Mouse (Mus musculus) liver, embryonic 13.5 days (tissue): ENCODE results near the gene Hist1h2bg. TPM values are rescaled to one million over a fixed set of nuclear protein-coding genes. Genes with fewer than 3 reads are reported as not detected.
"Not testable (repeated sequence)": the region's sequence is repeated elsewhere in the genome, so short reads cannot be mapped to it uniquely, and the experiment has no call there.

Experiments used
- ATAC-seq: fragments of 200-750 bp; cut with Nextera tagmentation; 2 replicates; pipeline ENCODE4 v1.8.0; 2017; ENCODE audit warnings: low read depth, mild to moderate bottlenecking, moderate number of reproducible peaks, moderate library complexity
- DNase-seq: peaks from one replicate; pipeline ENCODE4 v3.0.0; 2022
- H3K27ac ChIP-seq: fragments of 300-500 bp; sonication (generic); 2 replicates; pipeline ENCODE4 v1.5.1; 2015; ENCODE audit warnings: moderate library complexity, mild to moderate bottlenecking, inconsistent platforms
- H3K27me3 ChIP-seq: fragments of 300-500 bp; sonication (generic); 2 replicates; pipeline ENCODE4 v1.6.1; 2015; ENCODE audit warnings: mild to moderate bottlenecking, inconsistent platforms
- H3K36me3 ChIP-seq: fragments of 300-500 bp; sonication (generic); 2 replicates; pipeline ENCODE4 v1.6.1; 2015; ENCODE audit warnings: mild to moderate bottlenecking, inconsistent platforms
- H3K4me1 ChIP-seq: fragments of 300-500 bp; sonication (generic); replicated peaks from 2 replicates; pipeline ENCODE4 v1.6.1; 2015; ENCODE audit warnings: inconsistent platforms
- H3K4me2 ChIP-seq: fragments of 300-500 bp; sonication (generic); 2 replicates; pipeline ENCODE4 v1.6.1; 2015; ENCODE audit warnings: inconsistent platforms, mild to moderate bottlenecking, moderate library complexity
- H3K4me3 ChIP-seq: fragments of 300-500 bp; sonication (generic); replicated peaks from 2 replicates; pipeline ENCODE4 v1.5.1; 2015; ENCODE audit warnings: mild to moderate bottlenecking, inconsistent platforms
- H3K9ac ChIP-seq: fragments of 300-500 bp; sonication (generic); 2 replicates; pipeline ENCODE4 v1.6.1; 2015; ENCODE audit warnings: mild to moderate bottlenecking, inconsistent platforms
- H3K9me3 ChIP-seq: fragments of 300-500 bp; sonication (generic); replicated peaks from 2 replicates; pipeline ENCODE4 v1.6.1; 2016; ENCODE audit warnings: inconsistent platforms
- WGBS: fragments of 180-500 bp; shearing (Covaris S2); methylation state at CpG from one replicate; pipeline ENCODE4 v1.1.7; 2015; ENCODE audit not compliant: insufficient replicate concordance; 5-methylcytosine and 5-hydroxymethylcytosine counted together
- polyA plus RNA-seq: library from polyadenylated mRNA; unstranded; fragments of >200 nt; fragmentation: Nextera tagmentation; extraction: Ambion mirVana; gene quantifications from 2 replicates; pipeline ENCODE4 v1.2.1, GENCODE M21; 2015

The Hist1h2bg gene
- polyA plus RNA-seq, 1 experiment from 2014 or later = 14.1 TPM

GRCm38 (mm10) chr13:23572218-23573033 is 1.2 kb downstream of the Hist1h2bg start:
- Histone ChIP-seq H3K9ac (peak overlapping the region; percentile 92), H3K4me2 (peak overlapping the region; percentile 81), H3K4me3 (peak overlapping the region; percentile 64), H3K4me1 (peaks cover 42% of the 10 kb centered on the region), H3K36me3 (no peaks in the 10 kb centered on the region), H3K27me3 (no peaks in the 10 kb centered on the region), H3K27ac (peak overlapping the region; percentile 96), H3K9me3 (no peaks in the 10 kb centered on the region)
- 30% methylated on average over 2 of the region's 2 CpGs for WGBS
- ATAC-seq (no peak), DNase-seq (no peak)

DNA sequence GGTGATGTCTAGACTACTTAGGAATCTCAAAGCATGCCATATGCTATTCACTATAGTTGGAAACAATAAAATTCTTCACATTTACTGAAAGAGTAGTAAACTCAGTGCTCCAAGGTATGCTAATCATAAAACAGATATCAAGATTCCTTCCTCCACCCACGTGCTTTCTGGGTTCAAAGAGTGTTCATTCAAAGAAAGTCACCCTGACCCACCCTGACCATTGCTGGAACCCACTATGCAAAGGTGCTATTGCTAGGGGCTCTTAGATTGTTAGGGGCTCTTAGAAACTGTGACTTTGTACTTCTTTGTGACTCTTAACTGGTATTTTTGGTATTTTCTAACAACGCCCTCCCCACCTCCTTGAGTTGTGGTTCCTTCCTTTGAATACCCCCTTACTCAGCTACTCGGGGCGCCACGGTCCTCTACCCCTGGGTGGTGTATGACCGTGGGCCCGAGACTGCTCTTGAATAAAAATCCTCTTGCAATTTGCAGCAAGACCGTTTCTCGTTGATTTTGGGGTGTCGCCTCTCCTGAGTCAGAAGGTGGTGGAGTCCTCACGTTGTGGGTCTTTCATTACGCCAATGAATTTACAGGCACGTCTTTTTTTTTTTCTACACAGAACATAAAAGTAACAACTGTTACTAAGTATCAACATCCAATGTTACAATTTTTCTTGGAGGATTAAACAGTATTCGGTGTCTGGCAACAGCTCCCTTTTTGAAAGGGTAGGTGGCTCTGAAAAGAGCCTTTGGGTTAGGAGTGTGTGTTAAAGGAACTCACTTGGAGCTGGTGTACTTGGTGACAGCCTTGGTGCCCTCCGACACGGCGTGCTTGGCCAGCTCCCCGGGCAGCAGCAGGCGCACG is 2.1 kb downstream of the Hist1h2bg start:
- peak overlapping the region; percentile 96 for H3K27ac ChIP-seq
- H3K4me2 ChIP-seq = peak overlapping the region; percentile 81
- not testable (repeated sequence) for H3K36me3 ChIP-seq, DNase-seq, H3K9me3 ChIP-seq, H3K27me3 ChIP-seq, ATAC-seq
- H3K4me1 ChIP-seq = peaks cover 42% of the 10 kb centered on the region
- peak overlapping the region; percentile 64 for H3K4me3 ChIP-seq
- peak overlapping the region; percentile 92 for H3K9ac ChIP-seq
- 5% methylated on average over 20 of the region's 20 CpGs for WGBS

DNA sequence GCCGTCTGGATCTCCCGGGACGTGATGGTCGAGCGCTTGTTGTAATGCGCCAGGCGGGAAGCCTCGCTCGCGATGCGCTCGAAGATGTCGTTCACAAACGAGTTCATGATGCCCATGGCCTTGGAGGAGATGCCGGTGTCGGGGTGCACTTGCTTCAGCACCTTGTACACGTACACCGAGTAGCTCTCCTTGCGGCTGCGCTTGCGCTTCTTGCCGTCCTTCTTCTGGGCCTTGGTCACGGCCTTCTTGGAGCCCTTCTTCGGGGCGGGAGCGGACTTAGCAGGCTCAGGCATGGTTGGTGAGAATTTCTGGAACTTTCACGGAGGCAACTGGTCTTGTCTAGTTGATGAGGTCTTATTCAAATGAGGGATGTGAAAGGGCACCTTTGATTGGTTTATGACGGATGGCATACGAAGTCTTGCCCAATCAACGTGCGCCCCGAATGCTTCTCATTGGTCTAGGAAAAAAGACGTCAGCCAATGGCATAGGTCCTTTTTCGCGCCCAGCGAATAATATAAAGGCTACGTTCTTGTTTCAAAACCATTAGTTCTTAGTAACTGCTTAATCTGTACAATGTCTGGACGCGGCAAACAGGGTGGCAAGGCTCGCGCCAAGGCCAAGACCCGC is 2.8 kb downstream of the Hist1h2bg start, which contains the start of the genes Hist1h2bf and Hist1h2ad:
Gene Hist1h2bf (minus strand): TSS at position 299 of the 627 bp plus-strand sequence.
Gene Hist1h2ad (plus strand): TSS at position 484 of the 627 bp plus-strand sequence.
- Histone ChIP-seq H3K27ac (peak within 1 kb of the TSS; percentile 97), H3K4me1 (peaks cover 45% of the 10 kb centered on the region), H3K4me3 (peak within 1 kb of the TSS; percentile 64), H3K4me2 (peak within 1 kb of the TSS; percentile 81), H3K9ac (peak within 1 kb of the TSS; percentile 92)
- ATAC-seq (peak; percentile 77), DNase-seq (peak; percentile 93)
- not testable (repeated sequence) for H3K36me3 ChIP-seq, H3K9me3 ChIP-seq, H3K27me3 ChIP-seq
- WGBS = under 1% methylated on average over 42 of the region's 42 CpGs

- Histone ChIP-seq H3K4me1 (peaks cover 45% of the 10 kb centered on the region), H3K9ac (peak overlapping the region; percentile 83), H3K27ac (peak overlapping the region; percentile 97), H3K4me2 (peak overlapping the region; percentile 59), H3K4me3 (peak overlapping the region; percentile 62)
- ATAC-seq, H3K36me3 ChIP-seq, H3K27me3 ChIP-seq, H3K9me3 ChIP-seq, DNase-seq: not testable (repeated sequence)
- WGBS = under 1% methylated on average over 11 of the region's 39 CpGs
These were observed 3.5 kb downstream of the Hist1h2bg start for GRCm38 (mm10) chr13:23574546-23575170.

DNA sequence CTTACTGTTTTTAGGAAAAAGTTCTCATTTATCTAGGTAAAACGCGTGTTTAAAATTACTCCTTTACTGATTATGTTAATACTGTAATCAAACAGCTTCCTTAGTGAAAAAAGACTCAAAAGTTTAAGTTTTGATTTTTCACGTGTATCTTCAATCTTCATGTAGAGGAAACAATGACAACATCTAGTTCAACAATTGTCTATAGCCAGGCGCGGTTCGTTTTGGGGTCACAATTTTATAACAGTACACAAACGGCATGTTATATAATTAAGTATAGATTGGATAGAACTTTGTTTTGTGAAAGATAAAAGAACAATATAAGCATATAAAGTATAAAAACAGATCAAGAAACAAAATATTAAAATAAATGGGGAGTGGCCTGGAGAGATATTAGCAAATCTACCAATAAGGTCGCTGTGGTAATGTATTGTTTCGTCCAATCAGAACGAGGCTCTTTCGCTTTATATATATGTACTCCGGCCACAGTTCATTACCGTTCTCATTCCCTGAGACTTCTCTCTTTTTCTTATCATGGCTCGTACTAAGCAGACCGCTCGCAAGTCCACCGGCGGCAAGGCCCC is 4.2 kb downstream of the Hist1h2bg start, which contains the start of gene Hist1h3d:
Gene Hist1h3d (plus strand): TSS at position 493 of the 581 bp plus-strand sequence.
- Histone ChIP-seq H3K27me3 (no peaks in the 10 kb centered on the region), H3K36me3 (no peaks in the 10 kb centered on the region), H3K4me1 (peaks cover 43% of the 10 kb centered on the region), H3K9me3 (no peaks in the 10 kb centered on the region), H3K27ac (peak within 1 kb of the TSS; percentile 97), H3K4me3 (peak within 1 kb of the TSS; percentile 62), H3K9ac (peak within 1 kb of the TSS; percentile 83), H3K4me2 (peak within 1 kb of the TSS; percentile 74)
- DNase-seq = peak; percentile 83
- ATAC-seq = peak; percentile 29
- under 1% methylated on average over 18 of the region's 18 CpGs for WGBS

GRCm38 (mm10) chr13:23575864-23576313 is 4.7 kb downstream of the Hist1h2bg start:
- Histone ChIP-seq H3K4me1 (peaks cover 47% of the 10 kb centered on the region), H3K4me2 (peak overlapping the region; percentile 74), H3K27ac (peak overlapping the region; percentile 97), H3K4me3 (peak overlapping the region; percentile 62), H3K9ac (peak overlapping the region; percentile 83)
- not testable (repeated sequence) for ATAC-seq, H3K27me3 ChIP-seq, H3K36me3 ChIP-seq, H3K9me3 ChIP-seq, DNase-seq
- under 1% methylated on average over 11 of the region's 40 CpGs for WGBS

GRCm38 (mm10) chr13:23576351-23576881 is 5.2 kb downstream of the Hist1h2bg start:
- H3K27me3 ChIP-seq = no peaks in the 10 kb centered on the region
- no peak for DNase-seq
- 7% methylated on average over 7 of the region's 7 CpGs for WGBS
- peak overlapping the region; percentile 83 for H3K9ac ChIP-seq
- H3K4me2 ChIP-seq = peak overlapping the region; percentile 74
- no peaks in the 10 kb centered on the region for H3K9me3 ChIP-seq
- H3K4me3 ChIP-seq = peak overlapping the region; percentile 62
- H3K4me1 ChIP-seq = peaks cover 51% of the 10 kb centered on the region
- no peaks in the 10 kb centered on the region for H3K36me3 ChIP-seq
- ATAC-seq = no peak
- peak overlapping the region; percentile 97 for H3K27ac ChIP-seq

- Histone ChIP-seq H3K4me3 (peak overlapping the region; percentile 62), H3K9me3 (no peaks in the 10 kb centered on the region), H3K27ac (peak overlapping the region; percentile 97), H3K4me1 (peaks cover 55% of the 10 kb centered on the region), H3K4me2 (peak overlapping the region; percentile 74), H3K27me3 (no peaks in the 10 kb centered on the region), H3K9ac (peak overlapping the region; percentile 83), H3K36me3 (no peaks in the 10 kb centered on the region)
- DNase-seq (no peak), ATAC-seq (no peak)
- 34% methylated on average over 6 of the region's 6 CpGs for WGBS
These were observed 5.9 kb downstream of the Hist1h2bg start for GRCm38 (mm10) chr13:23576906-23577639.

GRCm38 (mm10) chr13:23577835-23578234 is 6.6 kb downstream of the Hist1h2bg start:
- no peaks in the 10 kb centered on the region for H3K36me3 ChIP-seq
- peak overlapping the region; percentile 83 for H3K9ac ChIP-seq
- H3K4me3 ChIP-seq = no peak overlapping the region
- peak overlapping the region; percentile 97 for H3K27ac ChIP-seq
- no peak for ATAC-seq
- WGBS = 79% methylated on average over 1 of the region's 1 CpGs
- no peaks in the 10 kb centered on the region for H3K9me3 ChIP-seq
- peaks cover 57% of the 10 kb centered on the region for H3K4me1 ChIP-seq
- H3K4me2 ChIP-seq = peak overlapping the region; percentile 50
- H3K27me3 ChIP-seq = no peaks in the 10 kb centered on the region
- no peak for DNase-seq
